Mouse (Mus musculus) intestine, postnatal 0 days (tissue): ENCODE data around the gene Nr6a1. TPM values are rescaled to one million over a fixed set of nuclear protein-coding genes. Genes with fewer than 3 reads are reported as not detected.

ENCODE experiments used
- ATAC-seq: fragments of 200-750 bp; cut with Nextera tagmentation; 2 replicates; pipeline ENCODE4 v1.8.0; 2017; ENCODE audit warnings: mild to moderate bottlenecking, moderate TSS enrichment, moderate library complexity
- H3K27ac ChIP-seq: fragments of 300-500 bp; sonication (generic); 2 replicates; pipeline ENCODE4 v1.5.1; 2014; ENCODE audit warnings: mild to moderate bottlenecking, low read depth, low read length, moderate library complexity
- H3K27me3 ChIP-seq: fragments of 300-500 bp; sonication (generic); replicated peaks from 2 replicates; pipeline ENCODE4 v1.6.1; 2014; ENCODE audit warnings: low read length, mixed read lengths; ENCODE audit not compliant: control insufficient read depth, insufficient read depth
- H3K36me3 ChIP-seq: fragments of 300-500 bp; sonication (generic); 2 replicates; pipeline ENCODE4 v1.6.1; 2014; ENCODE audit warnings: mild to moderate bottlenecking, moderate library complexity; ENCODE audit not compliant: control insufficient read depth, insufficient read depth
- H3K4me1 ChIP-seq: fragments of 300-500 bp; sonication (generic); replicated peaks from 2 replicates; pipeline ENCODE4 v1.6.1; 2014; ENCODE audit warnings: antibody characterized with exemption, low read length, mixed read lengths; ENCODE audit not compliant: control insufficient read depth, insufficient read depth
- H3K4me2 ChIP-seq: fragments of 300-500 bp; sonication (generic); replicated peaks from 2 replicates; pipeline ENCODE4 v1.6.1; 2014; ENCODE audit warnings: low read depth, mild to moderate bottlenecking, moderate library complexity
- H3K4me3 ChIP-seq: fragments of 300-500 bp; sonication (generic); 2 replicates; pipeline ENCODE4 v1.5.1; 2014; ENCODE audit warnings: low read depth, low read length
- H3K9ac ChIP-seq: fragments of 300-500 bp; sonication (generic); 2 replicates; pipeline ENCODE4 v1.6.1; 2014; ENCODE audit warnings: mild to moderate bottlenecking, low read depth, low read length
- H3K9me3 ChIP-seq: fragments of 300-500 bp; sonication (generic); 2 replicates; pipeline ENCODE4 v1.6.1; 2016; ENCODE audit warnings: mixed run types; ENCODE audit not compliant: control insufficient read depth
- CTCF ChIP-seq: sonication (generic); IDR thresholded peaks from 2 replicates; pipeline ENCODE4 v1.5.1; 2016; ENCODE audit warnings: low read depth, mild to moderate bottlenecking, control low read depth, antibody characterized with exemption, moderate library complexity
- WGBS: fragments of 180-500 bp; shearing (Covaris S2); extraction: QIAGEN DNeasy Blood & Tissue Kit; methylation state at CpG from one replicate; pipeline ENCODE4 v1.1.7; 2014; 5-methylcytosine and 5-hydroxymethylcytosine counted together
- microRNA-seq: library from miRNA; unstranded; fragments of <30 nt; microRNA quantifications from one replicate; pipeline ENCODE4, GENCODE M21; 2016
- polyA plus RNA-seq: library from polyadenylated mRNA; unstranded; fragments of >200 nt; fragmentation: Nextera tagmentation; extraction: Ambion mirVana; gene quantifications from 2 replicates; pipeline ENCODE4 v1.2.1, GENCODE M21; 2015

Gene Nr6a1
- polyA plus RNA-seq, 1 experiment from 2014 or later = 1.7 TPM

DNA sequence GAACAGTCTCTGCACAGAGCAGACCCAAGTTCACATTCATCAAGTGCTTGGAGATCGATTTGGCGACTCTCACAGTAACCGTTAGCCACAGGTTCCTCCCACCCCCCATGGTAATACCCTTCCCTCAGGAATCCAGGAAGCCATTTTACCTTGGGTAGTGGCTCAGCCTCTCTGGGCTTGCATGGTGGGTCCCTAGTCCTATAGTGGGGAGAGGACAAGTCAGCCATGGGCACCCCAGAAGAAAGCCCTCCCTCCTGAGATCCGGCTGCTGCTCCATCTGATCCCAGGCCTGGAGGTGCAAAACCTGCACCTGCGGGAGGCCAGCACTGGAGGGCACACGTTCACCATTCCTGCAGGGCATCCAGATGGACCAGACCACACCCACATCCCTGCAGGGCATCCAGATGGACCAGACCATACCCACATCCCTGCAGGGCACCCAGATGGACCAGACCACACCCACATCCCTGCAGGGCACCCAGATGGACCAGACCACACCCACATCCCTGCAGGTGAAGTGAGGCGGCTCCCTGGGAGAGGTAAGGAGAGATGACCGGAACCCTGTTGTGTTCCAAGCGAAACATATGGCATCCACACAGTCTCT, 252.0 kb downstream of the Nr6a1 start:
- Histone ChIP-seq H3K4me2 (no peak overlapping the region), H3K27ac (no peak overlapping the region), H3K4me1 (no peaks in the 10 kb centered on the region), H3K36me3 (no peaks in the 10 kb centered on the region), H3K9ac (no peak overlapping the region), H3K4me3 (no peak overlapping the region), H3K9me3 (no peaks in the 10 kb centered on the region), H3K27me3 (no peaks in the 10 kb centered on the region)
- WGBS = 53% methylated on average over 9 of the region's 9 CpGs
- no peak for ATAC-seq
- peak; percentile 70 for TF ChIP-seq CTCF

Small RNA genes lying within 50 kb of the gene (microRNA-seq; reads per million reads assigned to microRNA genes)
- gene Mir181a-2 (21.2 reads per million, percentile 28 among the genes with 10 or more reads in this experiment), gene Mir181b-2 (318 reads per million, percentile 62 among the genes with 10 or more reads in this experiment)

Other genes starting within 250 kb of the Nr6a1 start
- 0.04 and 0.13 TPM in 2 replicates for gene Nr5a1, start 213.1 kb downstream of the Nr6a1 start, polyA plus RNA-seq
- gene Olfml2a, start 4.3 kb upstream of the Nr6a1 start, polyA plus RNA-seq = 1.2 and 1.5 TPM in 2 replicates
- gene Wdr38, start 69.8 kb upstream of the Nr6a1 start, polyA plus RNA-seq = 0.47 and 0.78 TPM in 2 replicates
- 68.3 and 73.3 TPM in 2 replicates for gene Arpc5l, start 77.7 kb upstream of the Nr6a1 start, polyA plus RNA-seq
- gene Rpl35, start 77.9 kb upstream of the Nr6a1 start, polyA plus RNA-seq = 585 and 607 TPM in 2 replicates
- gene Golga1, start 137.9 kb upstream of the Nr6a1 start, polyA plus RNA-seq = 26.7 and 31.5 TPM in 2 replicates